Mouse (Mus musculus): ENCODE measurements around the gene Dst.

- TF ChIP-seq CTCF (IDR thresholded peaks at IDR 0.05; ENCODE audit: control insufficient read depth, insufficient read depth, low read length) (no peak), POLR2A (IDR thresholded peaks at IDR 0.05; ENCODE audit: borderline replicate concordance, control insufficient read depth, low read depth, low read length) (no peak)
Measured at GRCm38 (mm10) chr1:34252267-34252666, 344.2 kb downstream of the Dst start.
